Mouse (Mus musculus) lung, postnatal 0 days (tissue): ENCODE measurements around the gene Man1b1. TPM values are rescaled to one million over a fixed set of nuclear protein-coding genes. Genes with fewer than 3 reads are reported as not detected.

Source experiments
- ATAC-seq: fragments of 200-750 bp; cut with Nextera tagmentation; 2 replicates; pipeline ENCODE4 v1.8.0; 2017; ENCODE audit warnings: moderate library complexity
- DNase-seq: peaks from one replicate; pipeline ENCODE4 v3.0.0-alpha.2; 2016; ENCODE audit warnings: low spot score
- H3K27ac ChIP-seq: fragments of 300-500 bp; sonication (generic); 2 replicates; pipeline ENCODE4 v1.5.1; 2014; ENCODE audit warnings: antibody characterized with exemption, mild to moderate bottlenecking, low read length, mixed read lengths
- H3K27me3 ChIP-seq: fragments of 300-500 bp; sonication (generic); replicated peaks from 2 replicates; pipeline ENCODE4 v1.6.1; 2014; ENCODE audit warnings: low read length, mixed read lengths; ENCODE audit not compliant: insufficient read depth
- H3K36me3 ChIP-seq: fragments of 300-500 bp; sonication (generic); 2 replicates; pipeline ENCODE4 v1.6.1; 2014; ENCODE audit warnings: low read length, mixed read lengths; ENCODE audit not compliant: insufficient read depth
- H3K4me1 ChIP-seq: fragments of 300-500 bp; sonication (generic); 2 replicates; pipeline ENCODE4 v1.6.1; 2014; ENCODE audit warnings: antibody characterized with exemption, low read depth, low read length, mixed read lengths; ENCODE audit not compliant: insufficient read depth
- H3K4me2 ChIP-seq: fragments of 300-500 bp; sonication (generic); replicated peaks from 2 replicates; pipeline ENCODE4 v1.6.1; 2014; ENCODE audit warnings: low read depth, mild to moderate bottlenecking, low read length, moderate library complexity, mixed read lengths
- H3K4me3 ChIP-seq: fragments of 300-500 bp; sonication (generic); 2 replicates; pipeline ENCODE4 v1.5.1; 2014; ENCODE audit warnings: low read depth, low read length
- H3K9ac ChIP-seq: fragments of 300-500 bp; sonication (generic); replicated peaks from 2 replicates; pipeline ENCODE4 v1.6.1; 2014; ENCODE audit warnings: low read depth, mild to moderate bottlenecking
- H3K9me3 ChIP-seq: fragments of 300-500 bp; sonication (generic); 2 replicates; pipeline ENCODE4 v1.6.1; 2016; ENCODE audit warnings: low read length, mixed read lengths
- CTCF ChIP-seq: IDR thresholded peaks from 2 replicates; pipeline ENCODE4 v1.5.1; 2016; ENCODE audit warnings: antibody characterized with exemption, mild to moderate bottlenecking
- EP300 ChIP-seq: IDR thresholded peaks from 2 replicates; pipeline ENCODE4 v1.6.1; 2016; ENCODE audit warnings: antibody characterized with exemption, mild to moderate bottlenecking, control low read depth
- WGBS: fragments of 180-500 bp; shearing (Covaris S2); extraction: QIAGEN DNeasy Blood & Tissue Kit; methylation state at CpG from one replicate; pipeline ENCODE4 v1.1.7; 2014; 5-methylcytosine and 5-hydroxymethylcytosine counted together
- polyA plus RNA-seq: library from polyadenylated mRNA; unstranded; fragments of >200 nt; fragmentation: Nextera tagmentation; extraction: Ambion mirVana; gene quantifications from 2 replicates; pipeline ENCODE4 v1.2.1, GENCODE M21; 2015

Man1b1 gene
- polyA plus RNA-seq, 1 experiment from 2014 or later, result 36.8 TPM

- no peak; the same call in 1 of the 2 replicates for ATAC-seq
- H3K27ac ChIP-seq, result no peak overlapping the region
- TF ChIP-seq EP300 (no peak), CTCF (no peak)
Measured at GRCm38 (mm10) chr2:25355419-25356066, 23.4 kb downstream of the Man1b1 start.

GRCm38 (mm10) chr2:25356208-25357079, 24.3 kb downstream of the Man1b1 start, which contains the start of gene Dpp7:
Gene Dpp7, minus strand, starts transcription at chr2:25356359.
- peak within 1 kb of the TSS; percentile 33 for H3K4me3 ChIP-seq
- H3K36me3 ChIP-seq, result 0 out of 2 replicates have a peak, but pooled peaks cover 3% of the 10 kb centered on the region
- no peaks in the 10 kb centered on the region for H3K9me3 ChIP-seq
- H3K4me1 ChIP-seq, result peaks cover 8% of the 10 kb centered on the region; the same call in 1 of the 2 replicates
- DNase-seq (peak; percentile 80), ATAC-seq (peak; percentile 83)
- TF ChIP-seq CTCF (no peak), EP300 (no peak)
- no peak within 1 kb of the TSS for H3K27ac ChIP-seq
- no peaks in the 10 kb centered on the region for H3K27me3 ChIP-seq
- H3K9ac ChIP-seq, result peak within 1 kb of the TSS; percentile 19; the same call in 1 of the 2 replicates
- peak within 1 kb of the TSS; percentile 65 for H3K4me2 ChIP-seq
- 3% methylated on average over 13 of the region's 13 CpGs for WGBS

More at GRCm38 (mm10) chr2:25355419-25356066, 23.4 kb downstream of the Man1b1 start:
- Histone ChIP-seq H3K9me3 (no peaks in the 10 kb centered on the region), H3K27me3 (no peaks in the 10 kb centered on the region), H3K9ac (no peak overlapping the region), H3K36me3 (peaks cover 10% of the 10 kb centered on the region; the same call in 1 of the 2 replicates), H3K4me3 (peak overlapping the region; percentile 33), H3K4me1 (peaks cover 8% of the 10 kb centered on the region; the same call in 1 of the 2 replicates), H3K4me2 (peak overlapping the region; percentile 65)
- WGBS, result 39% methylated on average over 18 of the region's 18 CpGs
- no peak for DNase-seq

- H3K4me2 ChIP-seq, result no peak overlapping the region
- 0 out of 2 replicates have a peak, but pooled peaks cover 4% of the 10 kb centered on the region for H3K36me3 ChIP-seq
- no peak overlapping the region for H3K4me3 ChIP-seq
- H3K27ac ChIP-seq, result no peak overlapping the region
- ATAC-seq (no peak), DNase-seq (no peak)
- H3K27me3 ChIP-seq, result no peaks in the 10 kb centered on the region
- no peak for TF ChIP-seq EP300
- H3K9me3 ChIP-seq, result no peaks in the 10 kb centered on the region
- H3K9ac ChIP-seq, result no peak overlapping the region
- H3K4me1 ChIP-seq, result peaks cover 14% of the 10 kb centered on the region; the same call in 1 of the 2 replicates
- 69% methylated on average over 4 of the region's 4 CpGs for WGBS
Measured at GRCm38 (mm10) chr2:25359848-25360247, 27.7 kb downstream of the Man1b1 start.

- DNase-seq (peak; percentile 89), ATAC-seq (peak; percentile 86)
- H3K4me3 ChIP-seq, result no peak overlapping the region
- no peaks in the 10 kb centered on the region for H3K9me3 ChIP-seq
- no peak overlapping the region for H3K9ac ChIP-seq
- H3K27me3 ChIP-seq, result no peaks in the 10 kb centered on the region
- H3K4me2 ChIP-seq, result peak overlapping the region; percentile 97
- 32% methylated on average over 13 of the region's 13 CpGs for WGBS
- peak overlapping the region; percentile 73 for H3K27ac ChIP-seq
- TF ChIP-seq EP300 (peak; percentile 62; the same call in 1 of the 2 replicates), CTCF (peak; percentile 10; the same call in 1 of the 2 replicates)
- 0 out of 2 replicates have a peak, but pooled peaks cover 4% of the 10 kb centered on the region for H3K36me3 ChIP-seq
- H3K4me1 ChIP-seq, result peaks cover 6% of the 10 kb centered on the region; the same call in 1 of the 2 replicates
Measured at GRCm38 (mm10) chr2:25363478-25364178, 31.5 kb downstream of the Man1b1 start.

- DNase-seq (no peak), ATAC-seq (no peak)
- H3K36me3 ChIP-seq, result 0 out of 2 replicates have a peak, but pooled peaks cover 4% of the 10 kb centered on the region
- no peaks in the 10 kb centered on the region for H3K27me3 ChIP-seq
- H3K4me1 ChIP-seq, result peaks cover 6% of the 10 kb centered on the region; the same call in 1 of the 2 replicates
- peak overlapping the region; percentile 68; the same call in 1 of the 2 replicates for H3K9ac ChIP-seq
- WGBS, result 86% methylated on average over 4 of the region's 4 CpGs
- no peak for TF ChIP-seq EP300
- no peak for TF ChIP-seq CTCF
- H3K4me2 ChIP-seq, result peak overlapping the region; percentile 97
- peak overlapping the region; percentile 69; the same call in 1 of the 2 replicates for H3K4me3 ChIP-seq
- no peaks in the 10 kb centered on the region for H3K9me3 ChIP-seq
- H3K27ac ChIP-seq, result peak overlapping the region; percentile 73
Measured at GRCm38 (mm10) chr2:25364313-25364712, 32.2 kb downstream of the Man1b1 start.
